Mouse (Mus musculus): ENCODE measurements at regions not wholly inside any gene's neighbourhood (a gene's known extent, or its start where the extent isn't known, plus 50 kb on each side); places are given as distances from the start of the nearest gene placed in this dataset.

- no peak for TF ChIP-seq CTCF (IDR thresholded peaks at IDR 0.05; ENCODE audit: insufficient read depth, low read length)
- TF ChIP-seq POLR2A (IDR thresholded peaks at IDR 0.05; ENCODE audit: borderline replicate concordance, extremely low read depth, low read depth, low read length), result no peak
Observed at GRCm38 (mm10) chr6:140938025-140938424, 208.9 kb downstream of the Gm11077 start.

Data from lung, adult 2 months (tissue).